Comparison of ENCODE assay signal across 17 mouse cellular contexts in the genomic region with DNA sequence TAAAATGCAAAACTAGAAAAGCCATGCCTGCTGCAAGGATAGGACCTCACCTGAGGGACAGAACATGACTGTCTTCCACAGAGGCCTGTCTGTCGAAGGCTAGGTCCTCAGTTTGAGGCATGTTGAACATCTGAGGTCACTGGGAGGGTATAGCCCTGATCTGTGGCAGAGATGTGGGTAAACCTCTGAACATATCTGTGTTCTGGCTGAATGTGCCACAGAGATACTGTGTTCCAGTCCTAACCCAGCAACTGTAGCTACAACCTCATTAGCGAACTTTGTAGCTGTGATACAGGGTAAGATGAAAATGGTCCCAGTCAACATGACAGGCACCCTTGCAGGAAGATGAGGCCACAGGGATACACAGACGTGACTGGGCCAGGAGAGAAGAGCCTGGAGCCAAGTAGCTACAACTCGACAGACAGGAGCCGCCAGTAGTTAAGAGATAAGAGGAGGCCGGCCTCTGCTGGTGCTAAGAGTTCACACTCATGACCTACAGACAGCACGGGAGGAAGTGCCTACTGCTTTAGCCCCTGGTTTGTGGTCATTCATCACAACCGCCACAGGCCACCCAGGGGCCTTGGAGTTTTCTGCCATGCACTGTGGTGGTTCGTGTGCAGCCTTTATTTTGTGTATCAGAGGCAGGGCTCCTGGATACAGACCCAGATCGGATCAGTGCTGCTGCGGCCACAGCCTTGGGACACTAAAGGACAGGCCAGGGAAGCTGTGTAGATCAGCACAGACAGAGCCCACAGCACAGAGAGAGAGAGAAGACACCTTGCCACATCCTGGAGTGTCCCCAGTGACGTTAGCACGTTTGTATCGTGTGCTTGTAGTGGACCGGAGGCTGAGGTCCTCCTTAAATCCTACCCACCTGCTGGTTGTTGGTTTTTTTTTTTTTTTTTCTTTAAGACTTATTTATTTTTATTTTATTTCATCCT. TPM values are rescaled to one million over a fixed set of nuclear protein-coding genes. Genes with fewer than 3 reads are reported as not detected.
DNase-seq lines count a peak whose midpoint lies in the region; ATAC-seq lines count a peak whose summit lies in the region.
"Had no signal": no experiment of that assay in that cellular context is flagged by ENCODE, and none has a peak within 500 bp of the region (broad histone marks: within the 10 kb centered on the region; RNA-seq: fewer than 3 reads in every experiment).

No protein-coding gene starts in this region.

- intact Hi-C loops in heart, postnatal 25 days (cut with DNase I), result loop anchor here (2.0 kb wide), 1 partner anchor 19 kb away; no protein-coding TSS in a partner anchor

- ATAC-seq in heart, embryonic 16.5 days (replicated peaks; ENCODE audit: extremely low read depth, insufficient read depth, low FRiP score), result peak; percentile 58
- peak; percentile 67 for ATAC-seq in common myeloid progenitor, adult 5-6 weeks (replicated peaks; ENCODE audit: low read depth, poor library complexity, severe bottlenecking)
- peak; percentile 82 for ATAC-seq in liver, embryonic 11.5 days (replicated peaks; ENCODE audit: low FRiP score)
- no peak for ATAC-seq in midbrain, embryonic 14.5 days (ENCODE audit: low FRiP score, low TSS enrichment)
- ATAC-seq: forebrain, postnatal 0 days had no signal

- no peaks in the 10 kb centered on the region for H3K36me3 ChIP-seq in heart, embryonic 16.5 days (ENCODE audit: control insufficient read depth, insufficient read depth)
- no peaks in the 10 kb centered on the region for H3K36me3 ChIP-seq in liver, embryonic 11.5 days (ENCODE audit: control insufficient read depth, insufficient read depth, low read length)
- H3K36me3 ChIP-seq in midbrain, embryonic 14.5 days (ENCODE audit: control insufficient read depth, insufficient read depth, low read length), result no peaks in the 10 kb centered on the region
- H3K36me3 ChIP-seq: limb, embryonic 15.5 days had no signal

- H3K9ac ChIP-seq in heart, embryonic 16.5 days (ENCODE audit: low read length), result no peak overlapping the region
- H3K9ac ChIP-seq in liver, embryonic 11.5 days (ENCODE audit: low read depth, low read length), result no peak overlapping the region
- no peak overlapping the region; the same call in 1 of the 2 replicates for H3K9ac ChIP-seq in midbrain, embryonic 14.5 days (replicated peaks; ENCODE audit: low read length)
- H3K9ac ChIP-seq: forebrain, postnatal 0 days; limb, embryonic 15.5 days had no signal

- WGBS in heart, embryonic 16.5 days, result 22% methylated on average over 15 of the region's 15 CpGs
- WGBS in liver, embryonic 11.5 days, result 10% methylated on average over 15 of the region's 15 CpGs
- WGBS in midbrain, embryonic 14.5 days, result 42% methylated on average over 15 of the region's 15 CpGs

- no peaks in the 10 kb centered on the region for H3K9me3 ChIP-seq in heart, embryonic 16.5 days (replicated peaks; ENCODE audit: control insufficient read depth, low read length)
- no peaks in the 10 kb centered on the region for H3K9me3 ChIP-seq in liver, embryonic 11.5 days (ENCODE audit: control insufficient read depth, low read length)
- H3K9me3 ChIP-seq in midbrain, embryonic 14.5 days (ENCODE audit: control insufficient read depth, low read length), result no peaks in the 10 kb centered on the region
- H3K9me3 ChIP-seq: limb, embryonic 15.5 days had no signal

- peaks cover 27% of the 10 kb centered on the region for H3K4me1 ChIP-seq in heart, embryonic 16.5 days (ENCODE audit: control insufficient read depth, insufficient read depth, low read length)
- H3K4me1 ChIP-seq in liver, embryonic 11.5 days (replicated peaks; ENCODE audit: control insufficient read depth, insufficient read depth, low read length), result peaks cover 47% of the 10 kb centered on the region
- H3K4me1 ChIP-seq in midbrain, embryonic 14.5 days (ENCODE audit: control insufficient read depth, insufficient read depth, low read length), result peaks cover 18% of the 10 kb centered on the region

- H3K4me2 ChIP-seq in heart, embryonic 16.5 days (ENCODE audit: low read depth, low read length), result no peak overlapping the region
- peak overlapping the region; percentile 39 for H3K4me2 ChIP-seq in liver, embryonic 11.5 days
- H3K4me2 ChIP-seq in midbrain, embryonic 14.5 days (ENCODE audit: low read length), result no peak overlapping the region
- H3K4me2 ChIP-seq: limb, embryonic 15.5 days had no signal

- H3K4me3 ChIP-seq in heart, embryonic 16.5 days (ENCODE audit: low read length), result no peak overlapping the region
- H3K4me3 ChIP-seq in liver, embryonic 11.5 days (ENCODE audit: low read depth, low read length), result no peak overlapping the region
- no peak overlapping the region for H3K4me3 ChIP-seq in midbrain, embryonic 14.5 days (replicated peaks; ENCODE audit: low read depth, low read length)
- H3K4me3 ChIP-seq: limb, embryonic 15.5 days had no signal

- no peak for DNase-seq in heart, postnatal 25 days (ENCODE audit: low spot score)
- peak; percentile 47 for DNase-seq in liver, embryonic 11.5 days (ENCODE audit: low spot score)
- no peak for DNase-seq in midbrain, embryonic 14.5 days
- no peak for DNase-seq in lung, adult 18-20 months
- DNase-seq in MN1 (ENCODE audit: low spot score), result no peak
- no peak for DNase-seq in spleen, adult 12 weeks (ENCODE audit: low spot score)
- DNase-seq: cerebellum, adult 18-20 months; forebrain, postnatal 0 days; kidney, postnatal 14 days; right cerebral cortex, postnatal 25 days had no signal

- peaks cover 2% of the 10 kb centered on the region; the same call in 1 of the 2 replicates for H3K27me3 ChIP-seq in heart, embryonic 16.5 days (ENCODE audit: control insufficient read depth, insufficient read depth, low read length)
- H3K27me3 ChIP-seq in liver, embryonic 11.5 days (replicated peaks; ENCODE audit: control insufficient read depth, insufficient read depth, low read length), result 0 out of 2 replicates have a peak, but pooled peaks cover 4% of the 10 kb centered on the region
- H3K27me3 ChIP-seq in midbrain, embryonic 14.5 days (ENCODE audit: control insufficient read depth, insufficient read depth, low read length), result no peaks in the 10 kb centered on the region

- peak overlapping the region; percentile 14; the same call in 1 of the 2 replicates for H3K27ac ChIP-seq in heart, embryonic 16.5 days (ENCODE audit: low read length)
- H3K27ac ChIP-seq in liver, embryonic 11.5 days (ENCODE audit: low read depth, low read length), result peak overlapping the region; percentile 45
- peak overlapping the region; percentile 42 for H3K27ac ChIP-seq in midbrain, embryonic 14.5 days (replicated peaks; ENCODE audit: low read depth, low read length)
- H3K27ac ChIP-seq: limb, embryonic 15.5 days had no signal

RNA-seq across cellular contexts. Expression of gene Trhr2, which starts 10.9 kb away (rescaled TPM):
- polyA plus RNA-seq in heart, embryonic 16.5 days (2015; fragmentation: Nextera tagmentation; extraction: Ambion mirVana), result not detected in 2 replicates
- not detected for total RNA-seq in heart, postnatal 25 days (2021)
- not detected in 2 replicates for total RNA-seq in common myeloid progenitor, adult 5-6 weeks (2017)
- polyA plus RNA-seq in liver, embryonic 11.5 days (2014; fragmentation: Nextera tagmentation; extraction: Ambion mirVana), result not detected in 2 replicates
- not detected in 2 replicates for polyA plus RNA-seq in midbrain, embryonic 14.5 days (2014; fragmentation: Nextera tagmentation; extraction: Ambion mirVana)
- total RNA-seq: adrenal gland, postnatal 4 days; forebrain, postnatal 0 days; gastrocnemius, postnatal 4 days; neutrophil, adult 5-6 weeks had no signal
- polyA plus RNA-seq: embryonic facial prominence, embryonic 14.5 days had no signal

RNA-seq across cellular contexts. Expression of gene Zc3h18, which starts 26.8 kb away (rescaled TPM):
- polyA plus RNA-seq in heart, embryonic 16.5 days (2015; fragmentation: Nextera tagmentation; extraction: Ambion mirVana), result 28.2 and 28.7 TPM in 2 replicates
- total RNA-seq in heart, postnatal 25 days (2021), result 10 to 100 TPM; 20.1 to 21.8 TPM
- total RNA-seq in common myeloid progenitor, adult 5-6 weeks (2017), result 68.9 and 81.0 TPM in 2 replicates
- 41.3 and 44.2 TPM in 2 replicates for polyA plus RNA-seq in liver, embryonic 11.5 days (2014; fragmentation: Nextera tagmentation; extraction: Ambion mirVana)
- 22.4 and 27.9 TPM in 2 replicates for polyA plus RNA-seq in midbrain, embryonic 14.5 days (2014; fragmentation: Nextera tagmentation; extraction: Ambion mirVana)
